Mouse (Mus musculus): ENCODE measurements at regions not wholly inside any gene's neighbourhood (a gene's known extent, or its start where the extent isn't known, plus 50 kb on each side); places are given as distances from the start of the nearest gene placed in this dataset.

DNA sequence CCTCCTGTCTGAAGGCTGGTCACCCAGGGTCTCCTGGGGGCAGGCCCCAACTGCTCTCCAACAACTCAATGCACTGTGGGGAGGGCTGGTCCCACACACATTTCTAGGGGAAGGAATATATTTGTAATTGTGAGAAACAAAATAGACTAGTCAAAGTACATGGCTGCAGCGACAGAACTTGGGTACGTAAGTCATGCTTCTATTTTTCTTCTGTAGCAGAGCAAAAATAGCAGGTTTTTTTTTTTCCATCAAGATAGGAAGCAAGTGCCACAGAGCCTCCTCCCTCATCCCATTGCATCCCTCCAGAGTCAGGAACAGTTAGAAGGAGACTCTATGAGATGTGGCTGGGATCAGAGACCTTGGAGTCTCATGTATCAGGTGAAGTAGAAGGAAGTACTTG, 124.9 kb upstream of the Tnr start:
- Histone ChIP-seq H3K4me3 (no peak overlapping the region), H3K27me3 (no peaks in the 10 kb centered on the region), H3K4me1 (peaks cover 2% of the 10 kb centered on the region; the same call in 1 of the 2 replicates), H3K36me3 (no peaks in the 10 kb centered on the region), H3K4me2 (replicated peaks) (no peak overlapping the region), H3K9me3 (no peaks in the 10 kb centered on the region), H3K27ac (replicated peaks) (no peak overlapping the region), H3K9ac (replicated peaks) (no peak overlapping the region)
- ATAC-seq (replicated peaks) = no peak
- WGBS = 99% methylated on average over 2 of the region's 2 CpGs

- Histone ChIP-seq H3K4me1 (no peaks in the 10 kb centered on the region), H3K27me3 (no peaks in the 10 kb centered on the region), H3K4me2 (replicated peaks) (no peak overlapping the region), H3K9ac (replicated peaks) (no peak overlapping the region), H3K36me3 (no peaks in the 10 kb centered on the region), H3K27ac (replicated peaks) (no peak overlapping the region), H3K4me3 (no peak overlapping the region), H3K9me3 (no peaks in the 10 kb centered on the region)
- WGBS = 76% methylated on average over 7 of the region's 7 CpGs
- ATAC-seq (replicated peaks) = no peak
Measured at GRCm38 (mm10) chr1:159406317-159406716, 117.3 kb upstream of the Tnr start.

DNA sequence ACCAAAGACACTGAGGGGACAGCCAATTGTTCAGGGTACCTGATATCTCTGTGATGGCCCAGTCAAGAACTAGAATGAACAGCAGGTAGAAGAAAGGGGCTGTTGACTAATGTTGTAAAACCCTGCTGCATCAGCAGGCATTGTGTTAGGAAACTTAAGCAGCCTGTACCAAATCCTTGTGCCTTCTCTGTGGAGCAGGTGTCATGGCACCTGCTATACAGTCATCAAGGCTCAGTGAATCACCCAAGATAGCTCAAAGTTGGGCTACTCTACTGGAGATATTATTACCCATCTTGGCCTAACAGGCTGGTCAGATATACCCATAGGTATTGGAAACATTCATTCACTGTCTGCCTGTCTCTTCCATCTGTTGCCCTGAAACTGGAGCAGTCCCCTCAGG, 116.8 kb upstream of the Tnr start:
- Histone ChIP-seq H3K27me3 (no peaks in the 10 kb centered on the region), H3K4me1 (no peaks in the 10 kb centered on the region), H3K4me2 (replicated peaks) (no peak overlapping the region), H3K27ac (replicated peaks) (no peak overlapping the region), H3K4me3 (no peak overlapping the region), H3K9me3 (no peaks in the 10 kb centered on the region), H3K9ac (replicated peaks) (no peak overlapping the region), H3K36me3 (no peaks in the 10 kb centered on the region)
- ATAC-seq (replicated peaks) = no peak

DNA sequence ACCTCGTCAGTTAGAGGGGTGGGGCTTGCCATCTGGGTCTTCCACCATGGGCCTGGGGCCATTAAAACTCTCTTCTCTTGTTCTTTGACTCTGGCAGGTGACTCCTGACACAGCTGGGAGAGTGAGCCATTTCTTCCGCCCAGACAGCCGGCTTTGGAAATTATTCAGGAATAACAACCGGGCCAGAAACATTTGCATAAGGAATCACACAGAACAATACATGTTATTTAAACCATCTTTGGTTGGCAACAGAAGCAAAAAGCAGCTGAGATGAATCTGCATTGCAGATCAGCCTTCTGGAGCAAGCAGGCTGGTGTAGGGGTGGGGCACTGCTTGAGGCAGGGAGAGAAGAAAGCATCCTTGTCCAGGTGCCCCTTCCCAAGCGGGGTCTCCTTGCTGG, 110.2 kb upstream of the Tnr start:
- Histone ChIP-seq H3K27ac (replicated peaks) (peak overlapping the region; percentile 77), H3K9me3 (no peaks in the 10 kb centered on the region), H3K9ac (replicated peaks) (no peak overlapping the region), H3K36me3 (no peaks in the 10 kb centered on the region), H3K4me2 (replicated peaks) (no peak overlapping the region), H3K4me3 (no peak overlapping the region), H3K27me3 (no peaks in the 10 kb centered on the region), H3K4me1 (peaks cover 35% of the 10 kb centered on the region)
- WGBS = 12% methylated on average over 5 of the region's 5 CpGs
- peak; percentile 92 for ATAC-seq (replicated peaks)

DNA sequence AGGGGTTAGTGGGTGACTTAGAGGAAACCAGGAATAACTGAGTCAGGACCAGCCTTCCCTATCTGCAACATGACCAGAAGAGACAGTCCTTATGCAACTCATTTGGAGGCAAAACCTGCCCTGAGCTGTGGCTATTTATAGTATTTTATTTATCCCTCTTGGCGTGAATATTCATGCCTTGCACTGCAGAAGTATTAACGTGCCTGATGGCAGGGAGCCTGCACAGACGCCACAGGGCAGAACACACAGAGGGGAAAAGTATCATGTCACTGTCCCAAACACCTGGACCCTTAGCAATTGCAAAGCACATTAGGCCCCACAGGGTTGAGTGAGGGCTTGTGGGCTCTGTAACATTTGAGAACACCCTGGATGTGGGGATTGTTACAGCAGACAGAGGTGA, 107.9 kb upstream of the Tnr start:
- Histone ChIP-seq H3K9me3 (no peaks in the 10 kb centered on the region), H3K9ac (replicated peaks) (no peak overlapping the region), H3K36me3 (no peaks in the 10 kb centered on the region), H3K27ac (replicated peaks) (0 out of 2 replicates have a peak overlapping the region, but pooled peaks have one; percentile 9), H3K4me3 (no peak overlapping the region), H3K4me2 (replicated peaks) (no peak overlapping the region), H3K27me3 (no peaks in the 10 kb centered on the region), H3K4me1 (peaks cover 35% of the 10 kb centered on the region)
- 21% methylated on average over 3 of the region's 3 CpGs for WGBS
- no peak for ATAC-seq (replicated peaks)

- 67% methylated on average over 5 of the region's 5 CpGs for WGBS
- ATAC-seq (replicated peaks) = no peak
- peaks cover 35% of the 10 kb centered on the region for H3K4me1 ChIP-seq
- H3K9me3 ChIP-seq = no peaks in the 10 kb centered on the region
- H3K9ac ChIP-seq (replicated peaks) = no peak overlapping the region
- H3K27ac ChIP-seq (replicated peaks) = no peak overlapping the region
- H3K36me3 ChIP-seq = no peaks in the 10 kb centered on the region
- no peaks in the 10 kb centered on the region for H3K27me3 ChIP-seq
- no peak overlapping the region for H3K4me3 ChIP-seq
- no peak overlapping the region for H3K4me2 ChIP-seq (replicated peaks)
Measured at GRCm38 (mm10) chr1:159417176-159417575, 106.4 kb upstream of the Tnr start.

DNA sequence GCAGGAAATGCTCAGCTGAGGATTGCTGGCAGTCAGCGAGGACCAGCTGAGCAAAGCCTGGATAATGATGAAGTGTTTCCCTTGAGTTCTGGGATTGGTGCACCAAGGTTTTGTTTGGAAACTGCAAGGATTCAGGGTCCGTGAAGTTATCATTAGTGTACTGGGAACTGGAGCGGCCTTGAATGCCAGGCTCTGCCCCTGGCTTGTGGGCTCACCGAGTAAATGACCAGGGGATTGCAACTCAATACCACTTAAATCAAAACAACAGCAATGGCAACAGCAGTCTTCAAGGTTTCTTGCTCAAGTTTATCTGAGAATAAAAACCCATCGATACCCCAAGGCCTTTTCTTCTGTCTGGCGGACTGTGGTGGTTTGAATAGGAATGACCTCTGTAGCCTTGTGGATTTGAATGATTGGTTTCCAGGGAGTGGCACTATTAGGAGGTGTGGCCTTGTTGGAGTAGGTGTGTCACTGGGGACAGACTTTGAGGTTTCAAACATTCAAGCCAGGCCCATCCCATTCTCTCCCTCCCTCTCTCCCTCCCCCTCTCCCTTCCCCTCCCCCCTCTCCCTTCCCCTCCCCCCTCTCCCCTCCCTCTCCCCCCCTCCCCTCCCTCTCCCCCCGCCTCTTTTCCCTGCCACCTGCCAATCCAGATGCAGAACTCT, 104.1 kb upstream of the Tnr start:
- H3K4me3 ChIP-seq = no peak overlapping the region
- H3K27ac ChIP-seq (replicated peaks) = no peak overlapping the region
- 63% methylated on average over 6 of the region's 7 CpGs for WGBS
- peaks cover 22% of the 10 kb centered on the region for H3K4me1 ChIP-seq
- no peaks in the 10 kb centered on the region for H3K9me3 ChIP-seq
- H3K27me3 ChIP-seq = no peaks in the 10 kb centered on the region
- no peak overlapping the region for H3K9ac ChIP-seq (replicated peaks)
- no peaks in the 10 kb centered on the region for H3K36me3 ChIP-seq
- no peak for ATAC-seq (replicated peaks)
- H3K4me2 ChIP-seq (replicated peaks) = no peak overlapping the region

DNA sequence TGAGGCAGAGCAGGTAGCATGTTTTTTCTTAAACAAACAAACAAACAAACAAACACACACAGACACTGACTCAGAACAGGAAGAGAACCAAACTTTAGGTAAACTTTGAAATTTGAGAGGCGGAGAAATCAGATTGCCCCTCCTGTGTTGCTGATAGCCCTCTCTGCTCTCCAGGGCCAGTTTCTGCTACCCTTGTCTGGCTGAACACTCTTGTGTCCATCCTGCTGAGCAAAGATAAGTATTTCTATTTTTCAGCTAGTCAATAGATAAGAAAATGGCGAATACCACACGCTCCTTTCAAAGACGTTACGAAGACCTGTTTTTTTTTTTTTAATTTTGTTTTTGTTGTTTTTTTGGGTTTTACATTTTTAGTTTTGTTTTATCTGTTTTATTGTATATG, 103.4 kb upstream of the Tnr start:
- H3K4me2 ChIP-seq (replicated peaks) = no peak overlapping the region
- no peaks in the 10 kb centered on the region for H3K27me3 ChIP-seq
- H3K36me3 ChIP-seq = no peaks in the 10 kb centered on the region
- no peak overlapping the region for H3K27ac ChIP-seq (replicated peaks)
- H3K4me1 ChIP-seq = peaks cover 21% of the 10 kb centered on the region
- no peak overlapping the region for H3K4me3 ChIP-seq
- WGBS = 98% methylated on average over 5 of the region's 5 CpGs
- H3K9me3 ChIP-seq = no peaks in the 10 kb centered on the region
- ATAC-seq (replicated peaks) = no peak
- H3K9ac ChIP-seq (replicated peaks) = no peak overlapping the region

GRCm38 (mm10) chr1:159423694-159424093, 99.9 kb upstream of the Tnr start:
- Histone ChIP-seq H3K27ac (replicated peaks) (no peak overlapping the region), H3K36me3 (no peaks in the 10 kb centered on the region), H3K4me2 (replicated peaks) (no peak overlapping the region), H3K9me3 (no peaks in the 10 kb centered on the region), H3K4me1 (no peaks in the 10 kb centered on the region), H3K9ac (replicated peaks) (no peak overlapping the region), H3K4me3 (no peak overlapping the region), H3K27me3 (no peaks in the 10 kb centered on the region)
- WGBS = 80% methylated on average over 5 of the region's 5 CpGs
- ATAC-seq (replicated peaks) = no peak

- Histone ChIP-seq H3K4me3 (no peak overlapping the region), H3K36me3 (no peaks in the 10 kb centered on the region), H3K4me1 (no peaks in the 10 kb centered on the region), H3K27ac (replicated peaks) (no peak overlapping the region), H3K27me3 (no peaks in the 10 kb centered on the region), H3K4me2 (replicated peaks) (no peak overlapping the region), H3K9me3 (no peaks in the 10 kb centered on the region), H3K9ac (replicated peaks) (no peak overlapping the region)
- no peak for ATAC-seq (replicated peaks)
Measured at GRCm38 (mm10) chr1:159429926-159430325, 93.6 kb upstream of the Tnr start.

GRCm38 (mm10) chr1:159433521-159433920, 90.0 kb upstream of the Tnr start:
- H3K4me2 ChIP-seq (replicated peaks) = no peak overlapping the region
- ATAC-seq (replicated peaks) = no peak
- no peak overlapping the region for H3K27ac ChIP-seq (replicated peaks)
- no peaks in the 10 kb centered on the region for H3K36me3 ChIP-seq
- no peaks in the 10 kb centered on the region for H3K9me3 ChIP-seq
- no peaks in the 10 kb centered on the region for H3K27me3 ChIP-seq
- H3K9ac ChIP-seq (replicated peaks) = no peak overlapping the region
- H3K4me1 ChIP-seq = no peaks in the 10 kb centered on the region
- H3K4me3 ChIP-seq = no peak overlapping the region
- WGBS = 91% methylated on average over 4 of the region's 4 CpGs

DNA sequence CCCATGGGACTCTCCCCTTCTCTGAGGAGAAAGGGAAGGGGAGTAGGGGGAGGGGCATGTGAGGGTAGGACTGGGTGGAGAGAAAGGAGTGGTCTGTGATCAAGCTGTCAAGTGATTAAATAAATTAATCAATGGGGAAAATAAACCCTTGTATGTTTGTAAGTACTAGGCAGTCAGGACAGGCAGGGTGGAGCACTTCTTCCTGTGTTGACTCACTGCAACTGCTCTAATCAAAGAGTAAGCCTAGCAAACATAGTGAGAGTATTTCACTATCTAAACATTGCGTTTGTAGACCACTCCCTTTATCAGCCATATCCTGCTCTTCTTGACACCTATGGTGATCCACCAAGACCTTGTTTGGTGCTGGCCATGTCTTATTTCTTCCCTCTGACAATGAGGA, 82.8 kb upstream of the Tnr start:
- Histone ChIP-seq H3K9me3 (no peaks in the 10 kb centered on the region), H3K9ac (replicated peaks) (no peak overlapping the region), H3K27me3 (no peaks in the 10 kb centered on the region), H3K27ac (replicated peaks) (no peak overlapping the region), H3K4me3 (no peak overlapping the region), H3K4me2 (replicated peaks) (no peak overlapping the region), H3K36me3 (no peaks in the 10 kb centered on the region), H3K4me1 (no peaks in the 10 kb centered on the region)
- no peak for ATAC-seq (replicated peaks)
- WGBS = 87% methylated on average over 1 of the region's 1 CpGs

DNA sequence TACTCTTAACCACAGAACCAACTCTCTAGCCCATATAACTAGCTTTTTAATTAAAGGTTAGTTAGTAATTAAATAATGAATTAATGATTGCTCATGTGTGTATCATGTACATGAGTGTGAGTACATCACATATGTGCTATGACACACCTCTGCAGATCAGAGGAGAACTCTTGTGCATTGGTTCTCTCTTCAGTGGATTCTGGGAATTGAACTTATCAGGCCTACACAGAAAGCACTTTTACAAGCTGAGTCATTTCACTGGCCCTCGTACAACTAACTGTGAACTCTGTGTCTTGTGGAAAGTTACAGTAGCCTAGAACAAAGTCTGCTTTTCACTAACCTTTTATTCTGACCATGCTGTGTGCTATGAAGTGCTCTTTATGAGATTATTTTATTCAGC, 79.5 kb upstream of the Tnr start:
- Histone ChIP-seq H3K27ac (replicated peaks) (no peak overlapping the region), H3K4me1 (no peaks in the 10 kb centered on the region), H3K4me2 (replicated peaks) (no peak overlapping the region), H3K9ac (replicated peaks) (no peak overlapping the region), H3K9me3 (no peaks in the 10 kb centered on the region), H3K27me3 (no peaks in the 10 kb centered on the region), H3K36me3 (no peaks in the 10 kb centered on the region), H3K4me3 (no peak overlapping the region)
- 78% methylated on average over 1 of the region's 1 CpGs for WGBS
- no peak for ATAC-seq (replicated peaks)
